Mouse (Mus musculus) olfactory bulb, adult 2 months (tissue): Measurements from ENCODE around the gene Dhx34.

Experiments
- CTCF ChIP-seq: fragments of 200-500 bp; IDR thresholded peaks from 2 replicates; pipeline ENCODE4 v1.5.1; 2012; ENCODE audit warnings: low read depth, mild to moderate bottlenecking, low read length, moderate library complexity; ENCODE audit not compliant: insufficient read depth
- POLR2A ChIP-seq: fragments of 200-500 bp; IDR thresholded peaks from 2 replicates; pipeline ENCODE4 v1.6.1; 2012; ENCODE audit warnings: mild to moderate bottlenecking, low read depth, low read length, moderate library complexity; ENCODE audit not compliant: insufficient read depth

GRCm38 (mm10) chr7:16263843-16264242 lies 42.0 kb upstream of the Dhx34 start:
- TF ChIP-seq POLR2A (no peak), CTCF (no peak)
